Mouse (Mus musculus) retina, postnatal 1 day (tissue): ENCODE data around the gene Vgll4.

Experiments used
- DNase-seq: peaks from one replicate; pipeline ENCODE4 v3.0.0-alpha.2; 2012

Vgll4 gene

GRCm38 (mm10) chr6:114866078-114866477 lies 103.7 kb downstream of the Vgll4 start:
- no peak for DNase-seq

GRCm38 (mm10) chr6:114864421-114864820 lies 105.4 kb downstream of the Vgll4 start:
- no peak for DNase-seq

GRCm38 (mm10) chr6:114863501-114863900 lies 106.3 kb downstream of the Vgll4 start:
- no peak for DNase-seq

DNA sequence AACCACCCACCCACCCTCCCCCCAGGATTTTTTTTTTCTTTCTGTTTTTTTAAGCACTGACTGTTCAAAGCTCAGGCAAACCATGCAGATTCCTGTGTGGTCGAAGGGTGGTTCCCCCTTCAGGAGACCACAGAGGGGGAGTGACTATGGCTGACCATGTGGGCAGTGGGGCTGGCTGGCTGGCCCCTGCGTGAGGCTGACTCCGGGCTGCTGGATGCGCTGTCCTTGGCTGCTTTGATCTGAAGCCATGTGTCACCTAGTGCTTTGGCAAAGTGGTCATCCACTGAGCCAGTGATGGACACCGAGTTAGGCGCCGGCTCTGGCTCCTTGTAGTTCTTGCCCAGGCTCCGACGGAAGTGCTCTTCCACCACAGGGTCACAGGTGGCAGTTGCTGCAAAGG lies 107.7 kb downstream of the Vgll4 start:
- DNase-seq, result no peak

GRCm38 (mm10) chr6:114861591-114861990 lies 108.2 kb downstream of the Vgll4 start:
- DNase-seq, result no peak

- no peak for DNase-seq
Measured at GRCm38 (mm10) chr6:114860677-114861568, 108.9 kb downstream of the Vgll4 start.

GRCm38 (mm10) chr6:114858722-114859053 lies 111.1 kb downstream of the Vgll4 start:
- DNase-seq, result no peak

GRCm38 (mm10) chr6:114857996-114858721 lies 111.6 kb downstream of the Vgll4 start:
- no peak for DNase-seq

- no peak for DNase-seq
Measured at GRCm38 (mm10) chr6:114856501-114856900, 113.3 kb downstream of the Vgll4 start.

DNA sequence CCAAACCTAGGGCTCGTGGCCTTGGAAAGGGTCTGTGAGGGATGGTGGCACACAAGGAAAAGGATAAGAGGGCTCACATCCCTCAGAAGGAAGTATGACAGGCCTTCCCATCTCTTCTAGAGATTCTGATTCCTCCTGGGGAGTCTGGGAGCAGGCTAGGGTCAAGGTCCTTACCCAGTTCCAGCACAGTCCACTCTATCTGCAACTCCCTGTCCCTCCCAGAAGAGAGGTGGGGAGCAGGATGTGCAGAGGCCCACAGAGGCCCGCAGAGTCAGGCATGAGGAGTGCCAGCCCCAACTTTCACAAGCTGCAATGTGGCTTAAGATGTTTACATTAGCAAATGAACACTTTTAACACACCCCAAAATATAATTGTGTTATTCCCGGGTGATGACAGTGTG lies 114.2 kb downstream of the Vgll4 start:
- DNase-seq, result no peak

- peak; percentile 58 for DNase-seq
Measured at GRCm38 (mm10) chr6:114854368-114854767, 115.4 kb downstream of the Vgll4 start.

DNA sequence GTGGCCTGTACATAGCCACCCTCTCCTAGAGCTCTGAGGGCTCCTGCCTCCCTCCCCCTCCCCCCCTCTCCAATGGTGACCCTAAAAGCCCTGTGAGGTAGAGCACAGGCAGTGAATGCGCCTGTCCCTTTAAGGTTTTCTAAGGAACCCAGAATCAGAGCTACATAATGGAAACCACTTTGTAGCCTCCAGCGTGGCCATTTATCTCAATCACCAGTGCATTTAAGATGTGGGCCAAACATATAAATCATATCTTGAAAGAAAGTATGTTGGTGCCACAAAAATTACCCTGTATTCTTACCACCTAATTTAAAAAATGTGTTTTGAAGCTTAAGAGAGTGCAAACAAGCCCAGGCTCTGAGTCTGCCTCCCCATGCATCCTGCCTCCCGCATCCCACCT lies 117.1 kb downstream of the Vgll4 start:
- peak; percentile 45 for DNase-seq

GRCm38 (mm10) chr6:114851688-114852087 lies 118.1 kb downstream of the Vgll4 start:
- no peak for DNase-seq

GRCm38 (mm10) chr6:114849787-114850186 lies 120.0 kb downstream of the Vgll4 start:
- no peak for DNase-seq

- no peak for DNase-seq
Measured at GRCm38 (mm10) chr6:114848761-114849160, 121.0 kb downstream of the Vgll4 start.

- no peak for DNase-seq
Measured at GRCm38 (mm10) chr6:114847582-114848174, 122.1 kb downstream of the Vgll4 start.

DNA sequence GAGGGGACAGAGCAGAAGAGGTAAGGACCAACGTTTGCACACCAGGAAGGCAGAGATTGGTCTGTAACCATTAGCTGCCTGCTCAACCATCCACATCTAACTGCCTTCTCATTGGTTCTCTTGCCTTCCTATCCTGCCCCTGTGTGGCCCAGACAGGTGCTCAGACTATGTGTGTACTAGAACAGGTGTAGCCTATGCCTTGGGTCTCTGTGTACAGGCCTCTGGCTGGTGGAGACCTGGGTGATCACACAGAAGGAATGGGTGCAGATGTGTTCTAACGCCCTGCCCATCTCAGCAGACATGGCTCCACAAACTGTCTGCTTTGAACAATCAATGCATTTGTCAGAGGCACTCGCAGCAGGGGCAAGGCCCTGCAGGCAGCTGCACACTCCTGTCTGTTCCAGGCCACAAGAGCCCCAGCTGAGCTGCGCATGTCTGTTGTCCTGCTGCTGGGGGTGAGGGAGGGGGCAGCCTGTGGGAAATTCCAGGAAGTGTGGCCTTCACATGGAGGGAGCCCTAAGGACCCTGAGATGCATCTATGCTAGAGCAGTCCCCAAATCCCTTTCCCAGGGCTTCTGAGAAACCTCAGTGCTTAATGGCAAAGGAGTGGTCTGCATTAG lies 123.5 kb downstream of the Vgll4 start:
- peak; percentile 81 for DNase-seq

DNA sequence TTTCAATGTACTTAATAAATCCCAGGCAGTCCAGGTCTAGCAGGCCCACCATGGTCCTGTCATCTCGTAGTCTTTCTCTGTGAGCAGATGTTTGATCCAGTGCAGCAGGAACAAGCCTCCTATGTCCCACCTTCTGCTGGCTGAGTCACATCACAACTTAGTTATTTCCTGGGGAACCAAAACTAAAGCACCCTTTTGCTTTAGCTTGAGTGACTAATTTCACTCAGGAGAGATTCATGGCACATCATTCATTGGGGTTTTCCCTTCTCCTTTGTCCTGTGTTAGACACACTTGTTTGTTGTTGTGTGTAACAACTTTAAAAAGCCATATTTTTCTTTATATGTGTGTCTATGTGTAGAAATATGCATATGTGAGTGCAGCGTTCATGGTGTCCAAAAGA lies 126.9 kb downstream of the Vgll4 start:
- no peak for DNase-seq

- DNase-seq, result no peak
Measured at GRCm38 (mm10) chr6:114842131-114842530, 127.7 kb downstream of the Vgll4 start.

DNA sequence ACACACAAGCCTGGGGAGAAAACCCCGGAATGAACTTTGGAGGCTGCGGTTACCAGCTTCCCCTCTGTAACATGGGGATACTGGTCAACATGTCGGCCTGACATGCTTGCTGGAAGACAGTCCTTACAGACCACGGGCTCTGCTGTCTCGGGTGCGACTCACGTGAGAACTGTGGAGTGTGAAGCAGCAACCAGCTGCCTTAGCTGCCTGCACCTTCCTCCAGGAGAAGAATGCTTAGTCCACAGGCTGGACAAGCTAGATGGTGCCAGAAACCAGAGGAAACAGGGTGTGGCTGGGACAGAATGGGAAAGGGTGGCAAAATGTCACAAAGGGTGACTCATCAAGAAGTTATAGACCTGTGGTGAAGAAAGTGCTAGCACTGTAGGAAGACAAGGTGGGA lies 129.8 kb downstream of the Vgll4 start:
- no peak for DNase-seq

DNA sequence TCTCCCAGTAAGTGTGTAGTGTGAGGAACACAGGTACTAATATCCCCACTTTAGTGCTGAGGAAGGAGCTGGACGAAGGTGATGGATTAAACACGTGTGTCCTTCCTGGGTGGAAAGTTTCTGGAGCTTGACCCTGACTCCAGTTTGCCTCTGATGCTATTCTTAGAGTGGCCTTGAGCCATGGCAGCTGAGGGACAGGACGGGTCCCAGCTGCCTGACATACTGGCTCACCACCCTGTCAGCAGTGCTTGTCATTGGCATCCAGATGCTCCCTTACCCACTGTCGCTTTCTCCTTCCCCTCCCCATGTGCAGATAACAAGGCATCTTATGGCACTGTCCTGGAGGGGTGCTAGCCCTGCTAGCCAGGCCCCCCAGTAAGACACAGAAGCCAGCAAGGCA lies 130.9 kb downstream of the Vgll4 start:
- DNase-seq, result no peak

DNA sequence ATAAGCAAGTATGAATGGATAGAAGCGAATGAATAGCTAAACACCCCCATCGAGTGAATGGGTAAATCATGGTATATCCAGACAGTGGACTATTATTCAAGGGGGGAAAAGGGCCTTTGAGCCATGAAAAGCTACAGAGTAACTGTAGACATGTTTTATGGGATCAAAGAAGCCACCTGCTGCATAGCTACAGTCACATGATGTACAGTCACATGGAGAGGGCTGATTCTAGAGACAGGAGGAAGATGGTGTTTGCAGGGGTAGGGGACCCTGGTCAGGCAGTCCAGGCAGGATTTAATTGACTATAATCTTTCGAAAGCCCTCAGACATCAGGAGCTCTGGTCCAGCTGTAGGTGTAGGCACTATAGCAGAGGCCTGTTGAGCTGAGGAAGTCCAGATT lies 133.4 kb downstream of the Vgll4 start:
- DNase-seq, result no peak

DNA sequence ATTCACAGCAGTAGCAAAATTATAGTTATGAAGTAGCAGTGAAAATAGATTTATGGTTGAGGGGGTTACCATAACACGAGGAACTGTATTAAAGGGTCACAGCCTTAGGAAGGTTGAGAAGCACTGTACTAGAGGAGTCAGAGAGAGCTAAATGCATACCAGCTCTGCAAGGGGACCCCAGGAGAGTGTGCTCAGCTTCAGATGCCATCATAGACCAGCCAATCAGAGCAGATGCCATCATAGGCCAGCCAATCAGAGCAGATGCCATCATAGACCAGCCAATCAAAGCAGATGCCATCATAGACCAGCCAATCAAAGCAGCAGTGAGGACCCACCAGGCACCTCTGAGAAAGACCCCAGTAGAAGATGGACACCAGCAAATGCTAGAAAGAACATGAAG lies 134.0 kb downstream of the Vgll4 start:
- no peak for DNase-seq
